Mouse (Mus musculus): Measurements from ENCODE around the gene Dock11. TPM values are rescaled to one million over a fixed set of nuclear protein-coding genes. Genes with fewer than 3 reads are reported as not detected.

The Dock11 gene
- polyA plus RNA-seq (2014; fragmentation: Nextera tagmentation; extraction: Ambion mirVana): 25.5 and 29.3 TPM in 2 replicates

DNA sequence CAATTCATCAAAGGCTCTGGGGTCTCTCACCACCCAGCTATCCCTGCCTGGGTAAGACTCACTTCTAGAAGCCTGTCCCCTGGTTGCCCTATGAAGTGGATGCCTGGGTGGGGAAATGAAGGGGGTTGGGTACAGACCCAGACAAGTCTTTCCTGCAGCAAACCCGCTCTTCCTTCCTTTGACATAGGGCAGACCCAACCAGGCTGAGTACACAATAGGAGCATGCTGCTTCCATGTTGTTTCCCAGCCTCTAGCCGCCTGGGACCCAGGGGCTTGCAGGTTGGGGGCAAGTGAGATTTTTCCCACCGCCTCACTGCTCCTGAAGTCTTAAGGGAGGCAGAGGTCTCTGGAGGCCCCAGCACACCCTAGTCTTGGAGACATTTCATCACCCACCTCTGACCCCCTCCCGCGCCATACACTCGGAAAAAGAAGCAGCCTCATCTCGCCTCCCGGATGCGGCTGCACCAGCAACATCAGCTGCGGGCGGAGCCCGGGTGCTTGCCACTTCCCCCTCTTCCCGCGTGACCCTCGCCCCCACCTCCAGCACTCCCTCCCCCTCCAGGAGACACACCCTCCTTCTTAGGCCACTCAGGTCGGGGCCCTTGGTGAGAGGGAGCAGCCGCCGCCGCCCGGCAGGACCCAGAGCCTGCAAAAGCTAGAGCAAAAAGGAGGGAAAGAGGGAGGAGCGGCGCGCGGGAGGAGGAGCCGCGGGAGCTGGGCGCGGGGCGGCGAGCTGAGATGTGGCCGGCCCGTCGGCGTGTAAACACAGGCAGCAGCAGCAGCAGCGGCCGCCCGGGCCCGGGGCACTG is at the start of gene Dock11:
TSS of gene Dock11 (plus strand) at position 746 of the 809 bp plus-strand sequence.
- H3K9ac ChIP-seq (ENCODE audit: low read depth, low read length): peak within 1 kb of the TSS; percentile 66
- no peaks in the 10 kb centered on the region for H3K9me3 ChIP-seq (ENCODE audit: control insufficient read depth, low read length)
- H3K4me2 ChIP-seq (replicated peaks; ENCODE audit: low read depth, low read length): peak within 1 kb of the TSS; percentile 48
- 12% methylated on average over 22 of the region's 38 CpGs for WGBS
- no peaks in the 10 kb centered on the region for H3K4me1 ChIP-seq (replicated peaks; ENCODE audit: control insufficient read depth, insufficient read depth, low read length)
- ATAC-seq (ENCODE audit: low FRiP score) (peak; percentile 88), DNase-seq (ENCODE audit: low spot score) (peak; percentile 69)
- no peaks in the 10 kb centered on the region for H3K27me3 ChIP-seq (ENCODE audit: control insufficient read depth, insufficient read depth, low read length)
- no peaks in the 10 kb centered on the region for H3K36me3 ChIP-seq (ENCODE audit: control insufficient read depth, insufficient read depth, low read length)
- peak within 1 kb of the TSS; percentile 59 for H3K4me3 ChIP-seq (ENCODE audit: low read depth, low read length)
- H3K27ac ChIP-seq (ENCODE audit: low read depth, low read length): peak within 1 kb of the TSS; percentile 75

DNA sequence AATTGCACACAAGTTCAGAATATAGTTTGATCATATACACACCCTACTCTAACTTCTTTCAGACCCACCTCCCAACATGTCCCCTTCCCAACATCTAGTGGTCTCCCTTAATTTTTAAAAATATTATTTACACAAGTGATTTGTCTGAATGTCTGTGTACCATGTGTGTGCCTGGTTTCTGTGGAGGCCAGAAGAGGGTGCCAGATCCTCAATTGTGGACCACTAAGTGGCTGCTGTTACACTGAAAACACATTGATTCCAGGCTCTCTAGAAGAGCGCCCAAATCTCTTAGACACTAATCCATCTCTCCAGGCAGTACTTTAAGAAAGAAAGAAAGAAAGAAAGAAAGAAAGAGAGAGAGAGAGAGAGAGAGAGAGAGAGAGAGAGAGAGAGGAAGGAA is 8.9 kb upstream of the Dock11 start:
- 65% methylated on average over 1 of the region's 1 CpGs for WGBS
- Histone ChIP-seq H3K4me1 (replicated peaks; ENCODE audit: control insufficient read depth, insufficient read depth, low read length) (no peaks in the 10 kb centered on the region), H3K27me3 (ENCODE audit: control insufficient read depth, insufficient read depth, low read length) (no peaks in the 10 kb centered on the region), H3K4me2 (replicated peaks; ENCODE audit: low read depth, low read length) (no peak overlapping the region), H3K9me3 (ENCODE audit: control insufficient read depth, low read length) (no peaks in the 10 kb centered on the region), H3K36me3 (ENCODE audit: control insufficient read depth, insufficient read depth, low read length) (no peaks in the 10 kb centered on the region), H3K9ac (ENCODE audit: low read depth, low read length) (no peak overlapping the region), H3K27ac (ENCODE audit: low read depth, low read length) (no peak overlapping the region), H3K4me3 (ENCODE audit: low read depth, low read length) (no peak overlapping the region)
- no peak for ATAC-seq (ENCODE audit: low FRiP score)
- DNase-seq (ENCODE audit: low spot score): peak; percentile 12

DNA sequence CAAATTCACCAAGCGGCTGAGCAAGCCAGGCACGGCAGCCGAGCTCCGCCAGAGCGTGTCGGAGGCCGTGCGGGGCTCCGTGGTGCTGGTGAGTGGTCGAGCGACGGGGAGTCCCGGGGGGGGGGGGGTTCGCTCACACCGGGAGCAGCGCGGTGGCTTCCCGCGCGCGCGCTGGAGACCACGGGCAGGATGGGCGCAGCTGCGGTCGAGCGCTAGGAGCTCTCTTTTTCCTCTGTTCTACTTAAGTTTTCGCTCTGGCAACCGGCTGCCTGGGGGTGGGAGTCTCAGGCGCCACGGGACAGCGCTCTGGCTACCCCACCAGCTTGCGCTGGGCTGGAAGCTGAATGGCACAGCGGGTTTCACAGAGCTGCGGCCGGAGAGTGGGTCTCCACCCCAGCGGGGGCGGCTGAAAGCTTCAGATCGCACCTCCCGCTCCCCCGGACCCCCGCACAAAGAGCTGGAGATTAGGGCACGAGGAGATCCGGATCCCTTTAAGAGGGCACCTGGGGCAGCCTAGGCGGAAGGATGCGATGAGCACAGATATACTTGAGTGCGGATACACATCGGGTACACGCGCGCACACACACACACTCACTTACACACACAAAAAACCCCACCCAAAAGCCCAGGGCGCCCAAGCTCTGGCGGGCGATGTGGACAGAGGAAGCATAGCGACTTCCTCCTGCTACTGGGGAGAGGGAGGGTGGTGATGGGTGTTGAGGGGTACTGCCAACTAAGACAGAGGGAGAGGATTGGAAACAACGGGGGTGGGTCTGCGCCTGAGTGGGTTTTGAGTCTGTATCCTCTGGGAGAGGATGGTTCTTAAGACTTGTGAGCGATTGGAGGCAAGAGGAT is 540 bp downstream of the Dock11 start:
- 17% methylated on average over 31 of the region's 58 CpGs for WGBS
- Histone ChIP-seq H3K4me1 (replicated peaks; ENCODE audit: control insufficient read depth, insufficient read depth, low read length) (no peaks in the 10 kb centered on the region), H3K27me3 (ENCODE audit: control insufficient read depth, insufficient read depth, low read length) (no peaks in the 10 kb centered on the region), H3K4me2 (replicated peaks; ENCODE audit: low read depth, low read length) (peak overlapping the region; percentile 48), H3K4me3 (ENCODE audit: low read depth, low read length) (peak overlapping the region; percentile 59), H3K9ac (ENCODE audit: low read depth, low read length) (peak overlapping the region; percentile 66), H3K36me3 (ENCODE audit: control insufficient read depth, insufficient read depth, low read length) (no peaks in the 10 kb centered on the region), H3K27ac (ENCODE audit: low read depth, low read length) (peak overlapping the region; percentile 75), H3K9me3 (ENCODE audit: control insufficient read depth, low read length) (no peaks in the 10 kb centered on the region)
- DNase-seq (ENCODE audit: low spot score) (peak; percentile 51), ATAC-seq (ENCODE audit: low FRiP score) (peak; percentile 80)

DNA sequence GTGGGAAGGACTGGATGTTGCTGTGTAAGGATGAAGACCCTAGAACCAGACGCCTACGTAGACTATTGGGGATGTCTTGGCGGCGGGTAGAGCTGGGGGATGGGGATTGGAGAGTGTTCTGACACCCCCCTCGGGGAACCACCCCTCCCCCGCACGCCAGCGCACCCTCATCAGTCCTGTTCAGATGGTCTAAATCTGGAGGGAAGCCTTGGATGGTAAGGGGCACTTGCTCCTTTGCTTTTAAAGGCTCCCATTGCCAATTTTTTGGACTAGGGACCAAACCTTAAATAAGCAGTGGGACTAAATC is 1.1 kb downstream of the Dock11 start:
- H3K9ac ChIP-seq (ENCODE audit: low read depth, low read length): peak overlapping the region; percentile 66
- 18% methylated on average over 8 of the region's 8 CpGs for WGBS
- H3K36me3 ChIP-seq (ENCODE audit: control insufficient read depth, insufficient read depth, low read length): no peaks in the 10 kb centered on the region
- no peaks in the 10 kb centered on the region for H3K4me1 ChIP-seq (replicated peaks; ENCODE audit: control insufficient read depth, insufficient read depth, low read length)
- no peak overlapping the region for H3K27ac ChIP-seq (ENCODE audit: low read depth, low read length)
- no peaks in the 10 kb centered on the region for H3K27me3 ChIP-seq (ENCODE audit: control insufficient read depth, insufficient read depth, low read length)
- DNase-seq (ENCODE audit: low spot score) (no peak), ATAC-seq (ENCODE audit: low FRiP score) (peak; percentile 31)
- H3K4me2 ChIP-seq (replicated peaks; ENCODE audit: low read depth, low read length): peak overlapping the region; percentile 48
- peak overlapping the region; percentile 59 for H3K4me3 ChIP-seq (ENCODE audit: low read depth, low read length)
- H3K9me3 ChIP-seq (ENCODE audit: control insufficient read depth, low read length): no peaks in the 10 kb centered on the region

DNA sequence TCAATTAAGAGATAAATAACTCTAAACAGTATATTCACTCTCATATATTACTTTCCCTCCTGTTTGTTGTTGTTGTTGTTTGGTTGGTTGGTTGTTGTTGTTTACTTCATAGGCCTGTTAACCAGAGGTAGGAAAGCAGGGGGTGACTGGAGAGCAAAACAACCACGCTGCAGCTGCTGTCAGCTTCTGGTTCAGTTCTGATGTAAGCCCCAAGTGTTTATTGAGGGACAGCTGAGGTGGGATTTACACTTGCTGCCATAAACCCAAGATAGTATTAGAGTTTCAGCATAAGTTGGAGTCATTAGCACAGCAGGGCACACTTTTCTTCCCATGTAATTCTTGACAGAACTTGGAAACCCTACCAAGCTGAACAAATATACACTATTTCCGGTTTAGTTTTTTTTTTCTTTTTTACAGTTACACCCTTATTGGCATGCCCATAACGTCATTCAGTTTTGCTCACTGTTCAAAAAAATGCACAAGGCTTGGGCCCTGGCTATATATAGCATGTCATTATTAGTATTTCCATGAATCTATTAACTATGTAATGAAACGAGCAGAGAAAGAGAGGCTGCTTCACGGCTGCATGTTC is 3.0 kb downstream of the Dock11 start:
- Histone ChIP-seq H3K4me3 (ENCODE audit: low read depth, low read length) (no peak overlapping the region), H3K4me1 (replicated peaks; ENCODE audit: control insufficient read depth, insufficient read depth, low read length) (no peaks in the 10 kb centered on the region), H3K27me3 (ENCODE audit: control insufficient read depth, insufficient read depth, low read length) (no peaks in the 10 kb centered on the region), H3K9me3 (ENCODE audit: control insufficient read depth, low read length) (no peaks in the 10 kb centered on the region), H3K27ac (ENCODE audit: low read depth, low read length) (no peak overlapping the region), H3K36me3 (ENCODE audit: control insufficient read depth, insufficient read depth, low read length) (no peaks in the 10 kb centered on the region), H3K9ac (ENCODE audit: low read depth, low read length) (no peak overlapping the region), H3K4me2 (replicated peaks; ENCODE audit: low read depth, low read length) (no peak overlapping the region)
- WGBS: 77% methylated on average over 5 of the region's 5 CpGs
- no peak for ATAC-seq (ENCODE audit: low FRiP score)
- DNase-seq (ENCODE audit: low spot score): no peak

DNA sequence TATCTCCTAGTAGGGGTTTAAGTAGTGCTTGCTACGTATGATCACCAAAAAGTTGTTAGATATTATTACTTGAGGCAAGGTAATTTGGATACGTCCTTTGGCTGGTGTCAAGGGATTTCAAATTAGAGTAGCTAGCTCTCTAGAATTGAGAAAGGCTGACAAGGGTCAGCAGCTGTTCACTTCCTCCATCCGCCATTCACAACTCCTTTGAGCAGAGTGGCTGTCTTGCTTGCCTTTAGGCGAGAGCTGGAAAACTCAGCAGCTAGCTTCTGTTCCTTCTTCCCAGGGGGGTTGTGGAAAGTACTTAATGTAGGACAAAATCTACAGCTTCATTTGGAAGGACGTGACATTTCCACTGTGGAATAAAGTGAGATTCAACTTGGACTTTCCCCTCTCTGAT is 3.7 kb downstream of the Dock11 start:
- H3K4me3 ChIP-seq (ENCODE audit: low read depth, low read length): no peak overlapping the region
- no peaks in the 10 kb centered on the region for H3K9me3 ChIP-seq (ENCODE audit: control insufficient read depth, low read length)
- no peaks in the 10 kb centered on the region for H3K27me3 ChIP-seq (ENCODE audit: control insufficient read depth, insufficient read depth, low read length)
- H3K4me2 ChIP-seq (replicated peaks; ENCODE audit: low read depth, low read length): no peak overlapping the region
- no peaks in the 10 kb centered on the region for H3K4me1 ChIP-seq (replicated peaks; ENCODE audit: control insufficient read depth, insufficient read depth, low read length)
- DNase-seq (ENCODE audit: low spot score) (no peak), ATAC-seq (ENCODE audit: low FRiP score) (no peak)
- H3K9ac ChIP-seq (ENCODE audit: low read depth, low read length): no peak overlapping the region
- H3K36me3 ChIP-seq (ENCODE audit: control insufficient read depth, insufficient read depth, low read length): no peaks in the 10 kb centered on the region
- no peak overlapping the region for H3K27ac ChIP-seq (ENCODE audit: low read depth, low read length)
- WGBS: 48% methylated on average over 5 of the region's 5 CpGs

DNA sequence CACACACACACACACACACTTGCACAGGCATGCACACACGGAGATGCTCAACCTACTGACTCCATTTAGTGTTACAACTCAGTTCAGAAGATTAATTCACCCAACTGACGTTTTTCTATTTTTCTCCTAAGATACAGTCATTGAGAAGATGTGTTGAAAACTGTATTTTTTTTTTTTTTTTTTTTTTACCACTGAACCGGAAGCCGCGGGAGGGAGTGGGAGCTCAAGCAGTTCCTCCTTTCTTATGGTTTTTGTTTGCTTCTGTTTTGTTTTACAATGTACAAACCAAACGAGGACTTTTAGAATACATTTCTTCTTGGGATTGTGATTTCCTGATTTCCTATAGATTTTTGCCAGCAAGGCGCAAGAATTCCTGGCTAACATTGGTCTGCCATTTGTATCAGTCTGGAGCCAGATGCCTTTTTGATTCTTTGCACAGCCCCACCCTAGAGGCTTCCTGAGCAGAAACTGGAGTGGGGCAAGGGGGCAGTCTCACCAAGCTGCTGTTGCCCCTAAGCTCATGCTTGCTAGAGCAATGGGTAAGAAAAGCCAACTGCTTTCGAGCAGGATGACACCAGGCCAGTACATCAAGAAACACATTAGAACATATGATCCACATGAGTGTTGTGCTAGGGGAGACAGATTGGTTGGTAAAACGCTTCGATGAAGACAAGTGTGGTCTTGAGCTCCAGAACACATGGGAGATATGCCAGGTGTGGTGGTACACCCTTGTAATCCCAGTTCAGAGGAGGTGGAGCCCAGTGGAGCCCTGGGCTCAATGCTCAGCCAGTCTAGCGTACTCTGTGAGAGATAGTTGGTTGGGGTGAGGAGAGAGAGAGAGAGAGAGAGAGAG is 9.2 kb downstream of the Dock11 start:
- no peak for DNase-seq (ENCODE audit: low spot score)
- WGBS: 84% methylated on average over 11 of the region's 11 CpGs
- no peaks in the 10 kb centered on the region for H3K36me3 ChIP-seq (ENCODE audit: control insufficient read depth, insufficient read depth, low read length)

DNA sequence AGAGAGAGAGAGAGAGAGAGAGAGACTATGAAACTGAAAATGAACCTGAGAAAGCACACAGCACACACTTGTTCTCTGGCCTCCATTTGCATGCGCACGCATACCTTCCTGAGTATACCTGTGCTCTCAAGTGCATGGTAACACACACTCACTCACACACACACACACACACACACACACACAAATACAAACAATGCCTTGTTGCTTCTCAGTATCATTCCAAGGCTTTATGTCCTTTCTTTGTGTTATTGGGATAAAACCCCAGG is 9.8 kb downstream of the Dock11 start:
- no peak for ATAC-seq (ENCODE audit: low FRiP score)
- H3K27me3 ChIP-seq (ENCODE audit: control insufficient read depth, insufficient read depth, low read length): no peaks in the 10 kb centered on the region
- H3K9ac ChIP-seq (ENCODE audit: low read depth, low read length): no peak overlapping the region
- H3K27ac ChIP-seq (ENCODE audit: low read depth, low read length): no peak overlapping the region
- DNase-seq (ENCODE audit: low spot score): no peak
- H3K4me1 ChIP-seq (replicated peaks; ENCODE audit: control insufficient read depth, insufficient read depth, low read length): no peaks in the 10 kb centered on the region
- H3K9me3 ChIP-seq (ENCODE audit: control insufficient read depth, low read length): no peaks in the 10 kb centered on the region
- 93% methylated on average over 2 of the region's 2 CpGs for WGBS
- no peaks in the 10 kb centered on the region for H3K36me3 ChIP-seq (ENCODE audit: control insufficient read depth, insufficient read depth, low read length)
- H3K4me3 ChIP-seq (ENCODE audit: low read depth, low read length): no peak overlapping the region
- H3K4me2 ChIP-seq (replicated peaks; ENCODE audit: low read depth, low read length): no peak overlapping the region

More for the DNA sequence above, 9.2 kb downstream of the Dock11 start:
- no peaks in the 10 kb centered on the region for H3K4me1 ChIP-seq (replicated peaks; ENCODE audit: control insufficient read depth, insufficient read depth, low read length)
- no peak overlapping the region for H3K4me3 ChIP-seq (ENCODE audit: low read depth, low read length)
- H3K27me3 ChIP-seq (ENCODE audit: control insufficient read depth, insufficient read depth, low read length): no peaks in the 10 kb centered on the region
- no peak overlapping the region for H3K4me2 ChIP-seq (replicated peaks; ENCODE audit: low read depth, low read length)
- H3K9ac ChIP-seq (ENCODE audit: low read depth, low read length): no peak overlapping the region
- no peak overlapping the region for H3K27ac ChIP-seq (ENCODE audit: low read depth, low read length)
- no peak for ATAC-seq (ENCODE audit: low FRiP score)
- H3K9me3 ChIP-seq (ENCODE audit: control insufficient read depth, low read length): no peaks in the 10 kb centered on the region
